Mouse (Mus musculus) testis, postnatal 14 days (tissue): ENCODE data around the gene Noxo1.
"Not testable (repeated sequence)": the region's sequence is repeated elsewhere in the genome, so short reads cannot be mapped to it uniquely, and the experiment has no call there.

Source experiments
- DNase-seq: peaks from one replicate; pipeline ENCODE4 v3.0.0; 2021; ENCODE audit warnings: low spot score

Noxo1 gene

GRCm38 (mm10) chr17:24676877-24677276 is 19.2 kb upstream of the Noxo1 start:
- no peak for DNase-seq

- DNase-seq = no peak
These were observed 18.4 kb upstream of the Noxo1 start for GRCm38 (mm10) chr17:24677500-24678080.

GRCm38 (mm10) chr17:24686514-24686913 is 9.5 kb upstream of the Noxo1 start:
- DNase-seq = no peak

GRCm38 (mm10) chr17:24687146-24687595 is 8.9 kb upstream of the Noxo1 start:
- peak; percentile 57 for DNase-seq

- no peak for DNase-seq
These were observed 8.4 kb upstream of the Noxo1 start for GRCm38 (mm10) chr17:24687599-24687998.

GRCm38 (mm10) chr17:24689251-24690081 is 6.6 kb upstream of the Noxo1 start, which contains the start of gene Syngr3:
Syngr3 (minus strand) TSS chr17:24689955.
- no peak for DNase-seq

- DNase-seq = no peak
These were observed 3.6 kb upstream of the Noxo1 start for GRCm38 (mm10) chr17:24692385-24692784.

- DNase-seq = no peak
These were observed 566 bp upstream of the Noxo1 start for GRCm38 (mm10) chr17:24695326-24696010.

- DNase-seq = no peak
These were observed 2.0 kb downstream of the Noxo1 start for GRCm38 (mm10) chr17:24697985-24698384.

GRCm38 (mm10) chr17:24698715-24699114 is 2.7 kb downstream of the Noxo1 start:
- no peak for DNase-seq

- DNase-seq = no peak
These were observed 3.4 kb downstream of the Noxo1 start for GRCm38 (mm10) chr17:24699473-24699872.

- DNase-seq = no peak
These were observed 5.2 kb downstream of the Noxo1 start for GRCm38 (mm10) chr17:24701251-24701650.

- DNase-seq = no peak
These were observed 9.8 kb downstream of the Noxo1 start for GRCm38 (mm10) chr17:24705821-24706220.

- DNase-seq = peak; percentile 94
These were observed 11.2 kb downstream of the Noxo1 start, which contains the start of gene Tbl3 for GRCm38 (mm10) chr17:24706982-24707800. Tbl3 (minus strand) TSS chr17:24707660.

GRCm38 (mm10) chr17:24707801-24708425 is 11.9 kb downstream of the Noxo1 start:
- DNase-seq = no peak

- no peak for DNase-seq
These were observed 12.6 kb downstream of the Noxo1 start for GRCm38 (mm10) chr17:24708646-24709045.

GRCm38 (mm10) chr17:24715556-24715955 is 19.5 kb downstream of the Noxo1 start:
- DNase-seq = no peak

- DNase-seq = no peak
These were observed 20.2 kb downstream of the Noxo1 start for GRCm38 (mm10) chr17:24716166-24716682.

GRCm38 (mm10) chr17:24717943-24718342 is 21.9 kb downstream of the Noxo1 start, which contains the start of the genes Rnf151 and Rps2:
Rnf151 (minus strand) TSS chr17:24718063.
Rps2 (plus strand) TSS chr17:24718116.
- no peak for DNase-seq

GRCm38 (mm10) chr17:24718938-24719337 is 22.9 kb downstream of the Noxo1 start:
- DNase-seq = not testable (repeated sequence)
